Mouse (Mus musculus): Measurements from ENCODE around the gene Clip4. TPM values are rescaled to one million over a fixed set of nuclear protein-coding genes. Genes with fewer than 3 reads are reported as not detected.

Gene Clip4
- polyA plus RNA-seq, 1 experiment: 356 TPM

DNA sequence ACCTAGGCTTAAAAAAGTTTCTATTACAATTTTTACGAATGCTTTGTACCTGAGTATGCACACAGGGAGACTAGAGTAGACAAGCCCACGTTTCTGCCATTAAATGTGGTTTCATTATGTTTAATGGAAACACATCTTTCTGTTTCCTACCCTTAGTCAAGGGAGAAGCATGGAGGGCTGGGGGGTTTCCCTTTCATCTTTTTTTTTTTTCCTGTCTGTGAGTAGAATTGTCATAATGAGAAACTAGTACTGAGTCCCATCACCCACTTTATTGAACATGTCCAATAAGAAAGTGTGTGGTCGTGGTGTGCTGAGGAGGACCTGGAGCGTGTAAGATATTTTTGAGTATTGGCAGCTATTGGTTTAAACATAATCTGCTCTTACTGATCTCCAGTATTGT is 94.6 kb downstream of the Clip4 start:
- H3K27ac ChIP-seq (ENCODE audit: control insufficient read depth, insufficient read depth, low read depth, low read length): no peak overlapping the region

DNA sequence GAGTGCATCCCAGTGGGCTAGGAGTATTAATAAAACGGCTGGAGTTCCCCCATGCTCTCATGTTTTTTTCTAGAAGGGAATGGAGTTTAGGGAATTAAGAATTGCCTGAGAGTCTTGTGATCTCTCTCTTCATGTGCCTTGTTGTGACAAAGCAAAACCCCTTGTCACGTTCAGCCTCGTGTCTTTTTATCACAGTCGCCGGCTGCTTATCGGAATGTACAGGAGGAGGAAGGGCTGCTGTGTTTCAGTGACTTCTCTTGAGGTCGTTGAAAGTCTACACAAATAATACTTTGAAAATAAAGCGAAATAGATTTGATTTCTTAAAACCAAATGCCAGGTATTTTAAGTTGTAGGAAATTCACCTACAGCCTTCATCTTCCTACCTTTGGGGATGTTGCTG is 95.8 kb downstream of the Clip4 start:
- no peaks in the 10 kb centered on the region for H3K27me3 ChIP-seq (ENCODE audit: control insufficient read depth, insufficient read depth, low read length)
- H3K27ac ChIP-seq (ENCODE audit: control insufficient read depth, insufficient read depth, low read depth, low read length): no peak overlapping the region
- no peaks in the 10 kb centered on the region for H3K36me3 ChIP-seq (ENCODE audit: control insufficient read depth, insufficient read depth, low read length)
- no peak overlapping the region for H3K4me3 ChIP-seq (ENCODE audit: control insufficient read depth, low read depth, low read length)
- TF ChIP-seq POLR2A (IDR thresholded peaks at IDR 0.05; ENCODE audit: control insufficient read depth, low read depth, low read length) (no peak), CTCF (IDR thresholded peaks at IDR 0.05; ENCODE audit: control insufficient read depth, insufficient read depth, insufficient replicate concordance, low read depth, low read length) (no peak)
- no peaks in the 10 kb centered on the region for H3K4me1 ChIP-seq (ENCODE audit: control insufficient read depth, insufficient read depth, low read length)

More for the DNA sequence above, 94.6 kb downstream of the Clip4 start:
- no peaks in the 10 kb centered on the region for H3K27me3 ChIP-seq (ENCODE audit: control insufficient read depth, insufficient read depth, low read length)
- H3K4me3 ChIP-seq (ENCODE audit: control insufficient read depth, low read depth, low read length): no peak overlapping the region
- H3K36me3 ChIP-seq (ENCODE audit: control insufficient read depth, insufficient read depth, low read length): no peaks in the 10 kb centered on the region
- H3K4me1 ChIP-seq (ENCODE audit: control insufficient read depth, insufficient read depth, low read length): no peaks in the 10 kb centered on the region
- no peak for TF ChIP-seq CTCF (IDR thresholded peaks at IDR 0.05; ENCODE audit: control insufficient read depth, insufficient read depth, insufficient replicate concordance, low read depth, low read length)
- TF ChIP-seq POLR2A (IDR thresholded peaks at IDR 0.05; ENCODE audit: control insufficient read depth, low read depth, low read length): no peak

DNA sequence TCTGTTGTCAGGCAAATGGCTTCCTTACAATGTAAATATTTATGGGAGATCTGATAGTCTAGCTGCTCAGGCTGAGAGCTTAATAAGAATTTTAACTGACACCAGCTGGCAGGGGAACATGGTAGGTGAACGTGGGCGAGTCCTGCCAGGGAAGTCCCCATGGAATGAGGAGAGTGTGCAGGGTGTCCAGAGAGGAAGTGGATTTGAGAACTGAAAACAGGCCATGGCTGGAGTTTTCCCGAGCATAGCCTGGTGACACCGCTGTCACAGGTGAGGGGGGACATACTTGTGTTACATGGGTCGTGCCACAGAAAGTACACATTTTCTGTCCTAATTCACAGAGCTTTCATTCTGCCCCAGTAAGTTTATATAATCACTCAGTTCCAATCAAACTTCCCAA is 97.2 kb downstream of the Clip4 start:
- Histone ChIP-seq H3K27ac (ENCODE audit: control insufficient read depth, insufficient read depth, low read depth, low read length) (no peak overlapping the region), H3K36me3 (ENCODE audit: control insufficient read depth, insufficient read depth, low read length) (no peaks in the 10 kb centered on the region), H3K4me3 (ENCODE audit: control insufficient read depth, low read depth, low read length) (no peak overlapping the region), H3K4me1 (ENCODE audit: control insufficient read depth, insufficient read depth, low read length) (peaks cover 3% of the 10 kb centered on the region; the same call in 1 of the 2 replicates), H3K27me3 (ENCODE audit: control insufficient read depth, insufficient read depth, low read length) (no peaks in the 10 kb centered on the region)
- TF ChIP-seq CTCF (IDR thresholded peaks at IDR 0.05; ENCODE audit: control insufficient read depth, insufficient read depth, insufficient replicate concordance, low read depth, low read length) (no peak), POLR2A (IDR thresholded peaks at IDR 0.05; ENCODE audit: control insufficient read depth, low read depth, low read length) (no peak)

DNA sequence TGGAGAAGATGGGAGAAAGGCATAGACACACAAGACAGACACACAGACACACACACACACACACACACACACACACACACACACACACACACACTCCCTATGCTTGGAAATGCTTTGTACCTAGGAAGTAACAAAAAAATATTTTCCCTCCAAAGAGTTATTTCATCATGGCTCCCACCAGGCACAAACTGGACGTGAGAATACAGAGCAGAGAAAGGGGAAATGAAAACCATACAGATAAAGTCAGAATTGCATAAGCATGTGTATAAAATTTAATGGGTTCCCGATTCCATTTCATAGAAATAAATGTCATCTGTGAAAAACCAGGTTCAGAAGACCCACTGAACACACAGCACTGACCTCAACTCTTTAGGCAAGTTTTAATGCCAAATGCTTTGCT is 99.6 kb downstream of the Clip4 start:
- no peak overlapping the region for H3K4me3 ChIP-seq (ENCODE audit: control insufficient read depth, low read depth, low read length)
- TF ChIP-seq POLR2A (IDR thresholded peaks at IDR 0.05; ENCODE audit: control insufficient read depth, low read depth, low read length) (no peak), CTCF (IDR thresholded peaks at IDR 0.05; ENCODE audit: control insufficient read depth, insufficient read depth, insufficient replicate concordance, low read depth, low read length) (no peak)
- H3K27ac ChIP-seq (ENCODE audit: control insufficient read depth, insufficient read depth, low read depth, low read length): no peak overlapping the region
- H3K27me3 ChIP-seq (ENCODE audit: control insufficient read depth, insufficient read depth, low read length): no peaks in the 10 kb centered on the region
- peaks cover 3% of the 10 kb centered on the region; the same call in 1 of the 2 replicates for H3K4me1 ChIP-seq (ENCODE audit: control insufficient read depth, insufficient read depth, low read length)
- no peaks in the 10 kb centered on the region for H3K36me3 ChIP-seq (ENCODE audit: control insufficient read depth, insufficient read depth, low read length)

DNA sequence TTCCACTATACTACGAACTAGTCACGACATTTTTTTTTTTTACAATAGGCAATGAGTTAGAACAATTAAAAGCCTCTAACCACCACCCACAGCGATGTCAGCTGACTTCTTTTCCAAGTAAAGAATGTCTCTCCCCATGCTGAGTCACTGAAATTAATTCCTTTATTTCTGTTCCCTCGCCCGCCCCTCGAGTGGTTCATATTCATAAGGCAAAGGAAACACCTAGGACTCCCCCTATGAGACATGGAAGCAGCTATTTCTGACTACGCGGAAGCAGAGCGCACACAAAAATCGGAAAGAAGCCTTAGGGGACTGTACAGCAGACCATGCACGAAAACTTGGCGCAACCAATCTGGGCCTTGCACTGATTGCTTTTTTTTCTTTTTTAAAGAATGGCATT is 100.6 kb downstream of the Clip4 start:
- Histone ChIP-seq H3K4me1 (ENCODE audit: control insufficient read depth, insufficient read depth, low read length) (peaks cover 3% of the 10 kb centered on the region; the same call in 1 of the 2 replicates), H3K27me3 (ENCODE audit: control insufficient read depth, insufficient read depth, low read length) (no peaks in the 10 kb centered on the region), H3K4me3 (ENCODE audit: control insufficient read depth, low read depth, low read length) (no peak overlapping the region), H3K36me3 (ENCODE audit: control insufficient read depth, insufficient read depth, low read length) (no peaks in the 10 kb centered on the region), H3K27ac (ENCODE audit: control insufficient read depth, insufficient read depth, low read depth, low read length) (no peak overlapping the region)
- no peak for TF ChIP-seq CTCF (IDR thresholded peaks at IDR 0.05; ENCODE audit: control insufficient read depth, insufficient read depth, insufficient replicate concordance, low read depth, low read length)
- TF ChIP-seq POLR2A (IDR thresholded peaks at IDR 0.05; ENCODE audit: control insufficient read depth, low read depth, low read length): no peak

DNA sequence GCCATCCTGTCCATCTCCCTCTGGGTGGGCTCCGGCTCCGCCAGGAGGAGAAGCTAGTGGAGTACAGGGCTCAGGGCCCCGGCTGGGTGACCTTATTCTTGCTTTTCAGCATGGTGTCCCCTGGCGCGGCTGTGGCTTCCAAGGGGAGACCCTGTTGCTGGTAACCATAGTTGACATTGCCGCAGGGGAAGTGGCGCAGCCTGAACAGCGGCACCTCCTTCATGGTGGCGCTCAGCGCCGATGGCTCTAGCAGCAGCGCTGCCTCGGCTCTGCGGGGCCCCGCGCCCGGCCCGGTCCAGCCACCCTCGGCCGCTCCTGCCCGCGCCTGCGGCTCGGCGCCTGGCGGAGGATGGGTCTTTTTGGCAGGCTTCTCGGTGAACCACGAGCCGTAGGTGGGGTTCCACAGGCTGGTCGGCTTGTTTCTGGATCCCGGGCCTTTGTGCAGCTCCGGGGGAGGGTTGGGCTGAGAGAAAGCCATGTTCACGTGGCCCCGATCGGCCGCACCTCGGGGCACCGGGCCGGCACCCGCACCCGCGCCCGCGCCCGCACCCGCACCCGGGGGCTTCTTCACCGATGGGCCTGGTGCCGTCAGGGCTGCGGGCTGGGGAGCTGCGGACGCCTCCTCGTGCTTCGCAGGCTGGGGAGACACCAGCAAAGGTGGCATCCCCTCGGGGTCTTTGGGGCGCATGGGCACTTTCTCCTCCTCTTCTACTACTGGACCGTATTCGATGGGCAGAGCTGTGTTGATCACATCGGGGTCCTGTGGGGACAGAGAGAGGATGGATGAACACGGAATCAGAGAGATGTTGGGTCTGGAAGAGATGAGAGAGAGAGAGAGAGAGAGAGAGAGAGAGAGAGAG is 101.3 kb downstream of the Clip4 start:
- H3K36me3 ChIP-seq (ENCODE audit: control insufficient read depth, insufficient read depth, low read length): no peaks in the 10 kb centered on the region
- H3K4me3 ChIP-seq (ENCODE audit: control insufficient read depth, low read depth, low read length): peak overlapping the region; percentile 19
- H3K27ac ChIP-seq (ENCODE audit: control insufficient read depth, insufficient read depth, low read depth, low read length): no peak overlapping the region
- peaks cover 3% of the 10 kb centered on the region; the same call in 1 of the 2 replicates for H3K4me1 ChIP-seq (ENCODE audit: control insufficient read depth, insufficient read depth, low read length)
- H3K27me3 ChIP-seq (ENCODE audit: control insufficient read depth, insufficient read depth, low read length): no peaks in the 10 kb centered on the region
- no peak for TF ChIP-seq POLR2A (IDR thresholded peaks at IDR 0.05; ENCODE audit: control insufficient read depth, low read depth, low read length)
- no peak for TF ChIP-seq CTCF (IDR thresholded peaks at IDR 0.05; ENCODE audit: control insufficient read depth, insufficient read depth, insufficient replicate concordance, low read depth, low read length)

DNA sequence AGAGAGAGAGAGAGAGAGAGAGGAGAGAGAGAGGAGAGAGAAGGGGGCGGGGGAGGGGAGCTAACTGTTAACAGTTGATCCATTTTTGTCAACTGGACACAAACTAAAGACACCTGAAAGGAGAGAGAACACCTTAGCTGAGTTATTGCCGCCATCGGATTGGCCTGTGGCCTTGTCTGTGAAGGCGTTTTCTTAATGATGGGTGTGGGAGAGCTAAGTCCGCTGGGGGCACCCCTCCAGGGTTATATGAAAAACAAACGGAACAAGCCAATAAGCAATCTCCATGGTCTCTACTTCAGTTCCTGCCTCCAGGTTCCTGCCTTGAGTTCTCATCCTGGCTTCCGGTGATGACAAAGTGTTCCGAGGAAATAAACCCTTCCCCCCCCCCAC is 102.0 kb downstream of the Clip4 start:
- Histone ChIP-seq H3K27me3 (ENCODE audit: control insufficient read depth, insufficient read depth, low read length) (no peaks in the 10 kb centered on the region), H3K4me1 (ENCODE audit: control insufficient read depth, insufficient read depth, low read length) (peaks cover 3% of the 10 kb centered on the region; the same call in 1 of the 2 replicates), H3K27ac (ENCODE audit: control insufficient read depth, insufficient read depth, low read depth, low read length) (no peak overlapping the region), H3K36me3 (ENCODE audit: control insufficient read depth, insufficient read depth, low read length) (no peaks in the 10 kb centered on the region), H3K4me3 (ENCODE audit: control insufficient read depth, low read depth, low read length) (no peak overlapping the region)
- no peak for TF ChIP-seq CTCF (IDR thresholded peaks at IDR 0.05; ENCODE audit: control insufficient read depth, insufficient read depth, insufficient replicate concordance, low read depth, low read length)
- no peak for TF ChIP-seq POLR2A (IDR thresholded peaks at IDR 0.05; ENCODE audit: control insufficient read depth, low read depth, low read length)
